Mouse (Mus musculus) thymus, adult 2 months (tissue): ENCODE data around the gene Apeh. TPM values are rescaled to one million over a fixed set of nuclear protein-coding genes. Genes with fewer than 3 reads are reported as not detected.

ENCODE experiments used
- DNase-seq: peaks from one replicate; pipeline ENCODE4 v3.0.0; 2021
- H3K27ac ChIP-seq: fragments of 200-500 bp; 2 replicates; pipeline ENCODE4 v1.5.1; 2012; ENCODE audit warnings: low read length, control low read depth; ENCODE audit not compliant: control insufficient read depth, insufficient read depth
- H3K27me3 ChIP-seq: fragments of 200-500 bp; 2 replicates; pipeline ENCODE4 v1.6.1; 2012; ENCODE audit warnings: mild to moderate bottlenecking, low read length, moderate library complexity, mixed read lengths; ENCODE audit not compliant: control insufficient read depth, insufficient read depth
- H3K36me3 ChIP-seq: fragments of 200-500 bp; 2 replicates; pipeline ENCODE4 v1.6.1; 2012; ENCODE audit warnings: mild to moderate bottlenecking, low read length, moderate library complexity; ENCODE audit not compliant: control insufficient read depth, insufficient read depth
- H3K4me1 ChIP-seq: fragments of 200-500 bp; replicated peaks from 2 replicates; pipeline ENCODE4 v1.6.1; 2012; ENCODE audit warnings: low read length; ENCODE audit not compliant: control insufficient read depth, insufficient read depth
- H3K4me3 ChIP-seq: fragments of 200-500 bp; 2 replicates; pipeline ENCODE4 v1.5.1; 2012; ENCODE audit warnings: mild to moderate bottlenecking, low read length, control low read depth, moderate library complexity; ENCODE audit not compliant: control insufficient read depth, insufficient read depth
- CTCF ChIP-seq: fragments of 200-500 bp; IDR thresholded peaks from 2 replicates; pipeline ENCODE4 v1.5.1; 2012; ENCODE audit warnings: mild to moderate bottlenecking, control low read depth, low read length, moderate library complexity, borderline replicate concordance; ENCODE audit not compliant: control insufficient read depth, poor library complexity, insufficient read depth; ENCODE audit errors: extremely low read depth
- POLR2A ChIP-seq: fragments of 200-500 bp; IDR thresholded peaks from 2 replicates; pipeline ENCODE4 v1.6.1; 2012; ENCODE audit warnings: mild to moderate bottlenecking, low read length, control low read depth, moderate library complexity; ENCODE audit not compliant: control insufficient read depth, poor library complexity, insufficient read depth; ENCODE audit errors: extremely low read depth
- WGBS: fragments of 180-500 bp; shearing (Covaris S2); methylation state at CpG from one replicate; pipeline ENCODE4 v1.1.7; 2018; 5-methylcytosine and 5-hydroxymethylcytosine counted together
- polyA plus RNA-seq: library from polyadenylated mRNA; depleted of rRNA; stranded (reverse); fragments of >200 nt; gene quantifications from 2 replicates; pipeline ENCODE4 v1.2.3, GENCODE M21; 2012

Gene Apeh
- polyA plus RNA-seq, 1 experiment, result 163 TPM

GRCm38 (mm10) chr9:108129042-108129948 lies 34.9 kb upstream of the Apeh start:
- Histone ChIP-seq H3K27me3 (no peaks in the 10 kb centered on the region), H3K4me3 (no peak overlapping the region), H3K4me1 (no peaks in the 10 kb centered on the region), H3K36me3 (no peaks in the 10 kb centered on the region), H3K27ac (no peak overlapping the region)
- DNase-seq, result no peak
- 70% methylated on average over 13 of the region's 13 CpGs for WGBS
- TF ChIP-seq CTCF (no peak), POLR2A (no peak)

- WGBS, result 95% methylated on average over 11 of the region's 11 CpGs
- Histone ChIP-seq H3K27ac (no peak overlapping the region), H3K36me3 (no peaks in the 10 kb centered on the region), H3K27me3 (no peaks in the 10 kb centered on the region), H3K4me1 (no peaks in the 10 kb centered on the region), H3K4me3 (no peak overlapping the region)
- DNase-seq, result no peak
- TF ChIP-seq POLR2A, result no peak
- no peak for TF ChIP-seq CTCF
These were observed 33.8 kb upstream of the Apeh start for GRCm38 (mm10) chr9:108128248-108128647.

- DNase-seq, result no peak
- H3K36me3 ChIP-seq, result no peaks in the 10 kb centered on the region
- no peak overlapping the region for H3K27ac ChIP-seq
- no peaks in the 10 kb centered on the region for H3K4me1 ChIP-seq
- no peaks in the 10 kb centered on the region for H3K27me3 ChIP-seq
- TF ChIP-seq CTCF (no peak), POLR2A (no peak)
- WGBS, result 93% methylated on average over 17 of the region's 17 CpGs
- H3K4me3 ChIP-seq, result no peak overlapping the region
These were observed 32.2 kb upstream of the Apeh start for GRCm38 (mm10) chr9:108126436-108127180.

- H3K27me3 ChIP-seq, result no peaks in the 10 kb centered on the region
- 95% methylated on average over 8 of the region's 8 CpGs for WGBS
- H3K4me3 ChIP-seq, result no peak overlapping the region
- H3K27ac ChIP-seq, result no peak overlapping the region
- TF ChIP-seq CTCF, result no peak
- no peak for TF ChIP-seq POLR2A
- no peak for DNase-seq
- no peaks in the 10 kb centered on the region for H3K4me1 ChIP-seq
- no peaks in the 10 kb centered on the region for H3K36me3 ChIP-seq
These were observed 31.3 kb upstream of the Apeh start for GRCm38 (mm10) chr9:108125731-108126130.

GRCm38 (mm10) chr9:108123916-108124315 lies 29.5 kb upstream of the Apeh start:
- TF ChIP-seq CTCF (no peak), POLR2A (no peak)
- no peaks in the 10 kb centered on the region for H3K36me3 ChIP-seq
- no peaks in the 10 kb centered on the region for H3K27me3 ChIP-seq
- no peaks in the 10 kb centered on the region for H3K4me1 ChIP-seq
- WGBS, result 88% methylated on average over 4 of the region's 4 CpGs
- DNase-seq, result no peak
- no peak overlapping the region for H3K27ac ChIP-seq
- H3K4me3 ChIP-seq, result no peak overlapping the region

- no peaks in the 10 kb centered on the region for H3K36me3 ChIP-seq
- H3K4me1 ChIP-seq, result no peaks in the 10 kb centered on the region
- no peak overlapping the region for H3K4me3 ChIP-seq
- H3K27me3 ChIP-seq, result no peaks in the 10 kb centered on the region
- TF ChIP-seq CTCF, result no peak
- H3K27ac ChIP-seq, result no peak overlapping the region
- no peak for DNase-seq
- WGBS, result 99% methylated on average over 10 of the region's 10 CpGs
These were observed 27.0 kb upstream of the Apeh start for GRCm38 (mm10) chr9:108121170-108121969.
